Mouse (Mus musculus): ENCODE data around the gene Rnf26.

- TF ChIP-seq CTCF (IDR thresholded peaks at IDR 0.05; ENCODE audit: borderline replicate concordance, insufficient read depth, low read length): no peak
- TF ChIP-seq POLR2A (IDR thresholded peaks at IDR 0.05; ENCODE audit: low read depth, low read length): no peak
Observed at GRCm38 (mm10) chr9:44085276-44085675, 28.0 kb downstream of the Rnf26 start.

Measured in embryonic fibroblast, embryonic 13.5 days (primary cell).